Mouse (Mus musculus) spleen, embryonic (tissue): ENCODE data around the gene Rnf167.

ENCODE experiments used
- CTCF ChIA-PET: fragments of 350-600 bp; sonication (Branson Sonifier 250); formaldehyde crosslinking; loops from one replicate; lab custom pipeline; 2022; lab: Charles Lee

Gene Rnf167

GRCm38 (mm10) chr11:70646691-70647650 is at the start of gene Rnf167, which contains the start of gene Slc25a11:
Rnf167 (plus strand) TSS chr11:70647235.
Slc25a11 (minus strand) TSS chr11:70647479.
- CTCF ChIA-PET: interaction anchor here (1.6 kb wide), 1 partner anchor 21 kb away, joined by 3 read pairs; no protein-coding TSS in a partner anchor

GRCm38 (mm10) chr11:70597301-70597700 is 49.7 kb upstream of the Rnf167 start:
- CTCF ChIA-PET: interaction anchor here (1.0 kb wide), 2 partner anchors 11 to 279 kb away, joined by 4 to 6 read pairs; no protein-coding TSS in a partner anchor

- CTCF ChIA-PET: interaction anchor here (0.7 to 1.0 kb wide), 2 partner anchors 12 to 146 kb away, joined by 4 to 5 read pairs; no protein-coding TSS in a partner anchor
These were observed 48.5 kb upstream of the Rnf167 start for GRCm38 (mm10) chr11:70598451-70598953.

GRCm38 (mm10) chr11:70605024-70605566 is 41.9 kb upstream of the Rnf167 start:
- CTCF ChIA-PET: no interaction called here

- CTCF ChIA-PET: no interaction called here
These were observed 40.3 kb upstream of the Rnf167 start for GRCm38 (mm10) chr11:70606717-70607116.

GRCm38 (mm10) chr11:70607611-70608010 is 39.4 kb upstream of the Rnf167 start:
- CTCF ChIA-PET: no interaction called here

GRCm38 (mm10) chr11:70608381-70609066 is 38.5 kb upstream of the Rnf167 start:
- CTCF ChIA-PET: no interaction called here

- CTCF ChIA-PET: interaction anchor here (0.6 kb wide), 1 partner anchor 10 kb away, joined by 6 read pairs; no protein-coding TSS in a partner anchor
These were observed 36.3 kb upstream of the Rnf167 start for GRCm38 (mm10) chr11:70610752-70611151.

- CTCF ChIA-PET: no interaction called here
These were observed 34.5 kb upstream of the Rnf167 start for GRCm38 (mm10) chr11:70612505-70612904.

- CTCF ChIA-PET: interaction anchor here (1.4 kb wide), 1 partner anchor 10 kb away, joined by 3 read pairs; no protein-coding TSS in a partner anchor
These were observed 32.0 kb upstream of the Rnf167 start for GRCm38 (mm10) chr11:70615074-70615473.

GRCm38 (mm10) chr11:70615516-70616093 is 31.4 kb upstream of the Rnf167 start, which contains the start of gene 4930544D05Rik:
4930544D05Rik (plus strand) TSS chr11:70615848.
- CTCF ChIA-PET: interaction anchor here (0.6 to 1.4 kb wide), 2 partner anchors 9 to 211 kb away, joined by 3 read pairs; no protein-coding TSS in a partner anchor

GRCm38 (mm10) chr11:70619101-70619500 is 27.9 kb upstream of the Rnf167 start, which contains the start of gene Chrne:
Chrne (minus strand) TSS chr11:70619216.
- CTCF ChIA-PET: no interaction called here

- CTCF ChIA-PET: no interaction called here
These were observed 24.8 kb upstream of the Rnf167 start for GRCm38 (mm10) chr11:70621972-70622814.

GRCm38 (mm10) chr11:70623053-70623742 is 23.8 kb upstream of the Rnf167 start:
- CTCF ChIA-PET: interaction anchor here (0.6 to 0.7 kb wide), 2 partner anchors 142 to 1152 kb away, joined by 3 read pairs; no protein-coding TSS in a partner anchor

- CTCF ChIA-PET: interaction anchor here (0.6 to 1.2 kb wide), 3 partner anchors 10 to 210 kb away, joined by 3 to 8 read pairs (median 3); partner anchors contain the start of genes 4930544D05Rik and Rnf167
These were observed 21.6 kb upstream of the Rnf167 start for GRCm38 (mm10) chr11:70625473-70625872.

- CTCF ChIA-PET: no interaction called here
These were observed 20.2 kb upstream of the Rnf167 start for GRCm38 (mm10) chr11:70626877-70627276.

GRCm38 (mm10) chr11:70628431-70628830 is 18.6 kb upstream of the Rnf167 start:
- CTCF ChIA-PET: interaction anchor here (1.0 to 1.3 kb wide), 2 partner anchors 76 to 128 kb away, joined by 3 read pairs; no protein-coding TSS in a partner anchor

- CTCF ChIA-PET: interaction anchor here (0.7 to 1.3 kb wide), 4 partner anchors 75 to 216 kb away, joined by 3 to 10 read pairs (median 3); no protein-coding TSS in a partner anchor
These were observed 17.5 kb upstream of the Rnf167 start for GRCm38 (mm10) chr11:70629557-70629956.

- CTCF ChIA-PET: interaction anchor here (0.9 to 1.1 kb wide), 2 partner anchors 127 to 216 kb away, joined by 3 to 10 read pairs; no protein-coding TSS in a partner anchor
These were observed 16.9 kb upstream of the Rnf167 start for GRCm38 (mm10) chr11:70630129-70630528.
